Mouse (Mus musculus) cerebellum, adult 2 months (tissue): ENCODE measurements at regions not wholly inside any gene's neighbourhood (a gene's known extent, or its start where the extent isn't known, plus 50 kb on each side); places are given as distances from the start of the nearest gene placed in this dataset.

Experiments used
- CTCF ChIP-seq: fragments of 200-500 bp; IDR thresholded peaks from 2 replicates; pipeline ENCODE4 v1.5.1; 2011; ENCODE audit warnings: low read depth, mild to moderate bottlenecking, control low read depth, low read length, moderate library complexity, borderline replicate concordance; ENCODE audit not compliant: insufficient read depth
- POLR2A ChIP-seq: fragments of 200-500 bp; IDR thresholded peaks from 2 replicates; pipeline ENCODE4 v1.6.1; 2011; ENCODE audit warnings: low read length, control low read depth, borderline replicate concordance; ENCODE audit not compliant: insufficient read depth

GRCm38 (mm10) chr14:72847466-72847865 is 137.7 kb upstream of the Fndc3a start:
- TF ChIP-seq CTCF (no peak), POLR2A (no peak)
